Mouse (Mus musculus) G1E-ER4 (cell line): ENCODE measurements around the gene Slc43a2. TPM values are rescaled to one million over a fixed set of nuclear protein-coding genes. Genes with fewer than 3 reads are reported as not detected.

Experiments used
- GATA1 ChIP-seq: IDR thresholded peaks from one replicate; pipeline ENCODE4 v1.8.0; 2012; ENCODE audit warnings: low read length, inconsistent platforms
- polyA plus RNA-seq: library from polyadenylated mRNA; stranded (reverse); fragments of >175 nt; gene quantifications from 2 replicates; pipeline ENCODE4 v1.2.3, GENCODE M21; 2012

Slc43a2 gene
- polyA plus RNA-seq, 1 experiment: 6.5 TPM

- TF ChIP-seq GATA1: no peak
These were observed 5.5 kb downstream of the Slc43a2 start for GRCm38 (mm10) chr11:75537025-75537414.

GRCm38 (mm10) chr11:75537491-75538183 is 6.1 kb downstream of the Slc43a2 start:
- no peak for TF ChIP-seq GATA1

GRCm38 (mm10) chr11:75538184-75538969 is 6.9 kb downstream of the Slc43a2 start:
- no peak for TF ChIP-seq GATA1

- no peak for TF ChIP-seq GATA1
These were observed 7.4 kb downstream of the Slc43a2 start for GRCm38 (mm10) chr11:75538970-75539299.

- TF ChIP-seq GATA1: no peak
These were observed 8.7 kb downstream of the Slc43a2 start for GRCm38 (mm10) chr11:75540209-75540608.

- TF ChIP-seq GATA1: no peak
These were observed 9.5 kb downstream of the Slc43a2 start for GRCm38 (mm10) chr11:75540710-75541581.

GRCm38 (mm10) chr11:75544713-75545112 is 13.2 kb downstream of the Slc43a2 start:
- no peak for TF ChIP-seq GATA1

GRCm38 (mm10) chr11:75546057-75546456 is 14.6 kb downstream of the Slc43a2 start:
- no peak for TF ChIP-seq GATA1

GRCm38 (mm10) chr11:75549658-75550111 is 18.2 kb downstream of the Slc43a2 start:
- TF ChIP-seq GATA1: no peak

- no peak for TF ChIP-seq GATA1
These were observed 18.9 kb downstream of the Slc43a2 start for GRCm38 (mm10) chr11:75550200-75550946.

GRCm38 (mm10) chr11:75551321-75551720 is 19.8 kb downstream of the Slc43a2 start:
- no peak for TF ChIP-seq GATA1

GRCm38 (mm10) chr11:75551961-75552441 is 20.5 kb downstream of the Slc43a2 start:
- TF ChIP-seq GATA1: no peak

- TF ChIP-seq GATA1: no peak
These were observed 21.5 kb downstream of the Slc43a2 start for GRCm38 (mm10) chr11:75552906-75553482.

- TF ChIP-seq GATA1: no peak
These were observed 25.6 kb downstream of the Slc43a2 start for GRCm38 (mm10) chr11:75557142-75557541.

GRCm38 (mm10) chr11:75558101-75558500 is 26.6 kb downstream of the Slc43a2 start:
- no peak for TF ChIP-seq GATA1
